Mouse (Mus musculus): ENCODE data around the gene Ctsd.

GRCm38 (mm10) chr7:142341564-142342246, 46.1 kb downstream of the Ctsd start:
- no peak for TF ChIP-seq CTCF (conservative IDR thresholded peaks at IDR 0.05 in 1 of 2, IDR thresholded peaks at IDR 0.05 in 1 of 2; ENCODE audit: low read depth in 2 of 2, low read length in 2 of 2)
- TF ChIP-seq MAFK (IDR thresholded peaks at IDR 0.05; ENCODE audit: insufficient replicate concordance, low read length) = no peak
- no peak for TF ChIP-seq E2F4 (IDR thresholded peaks at IDR 0.05; ENCODE audit: insufficient replicate concordance, low read depth, low read length)
- TF ChIP-seq BHLHE40 (IDR thresholded peaks at IDR 0.05; ENCODE audit: low read depth, low read length) = no peak

Measured in CH12.LX (cell line).